Mouse (Mus musculus) B cell, adult 2 months (primary cell): ENCODE measurements around the gene Cybc1.

Source experiments
- DNase-seq, 2 experiments: peaks; one replicate each; pipeline ENCODE4 v3.0.0; 2022

Cybc1 gene

DNA sequence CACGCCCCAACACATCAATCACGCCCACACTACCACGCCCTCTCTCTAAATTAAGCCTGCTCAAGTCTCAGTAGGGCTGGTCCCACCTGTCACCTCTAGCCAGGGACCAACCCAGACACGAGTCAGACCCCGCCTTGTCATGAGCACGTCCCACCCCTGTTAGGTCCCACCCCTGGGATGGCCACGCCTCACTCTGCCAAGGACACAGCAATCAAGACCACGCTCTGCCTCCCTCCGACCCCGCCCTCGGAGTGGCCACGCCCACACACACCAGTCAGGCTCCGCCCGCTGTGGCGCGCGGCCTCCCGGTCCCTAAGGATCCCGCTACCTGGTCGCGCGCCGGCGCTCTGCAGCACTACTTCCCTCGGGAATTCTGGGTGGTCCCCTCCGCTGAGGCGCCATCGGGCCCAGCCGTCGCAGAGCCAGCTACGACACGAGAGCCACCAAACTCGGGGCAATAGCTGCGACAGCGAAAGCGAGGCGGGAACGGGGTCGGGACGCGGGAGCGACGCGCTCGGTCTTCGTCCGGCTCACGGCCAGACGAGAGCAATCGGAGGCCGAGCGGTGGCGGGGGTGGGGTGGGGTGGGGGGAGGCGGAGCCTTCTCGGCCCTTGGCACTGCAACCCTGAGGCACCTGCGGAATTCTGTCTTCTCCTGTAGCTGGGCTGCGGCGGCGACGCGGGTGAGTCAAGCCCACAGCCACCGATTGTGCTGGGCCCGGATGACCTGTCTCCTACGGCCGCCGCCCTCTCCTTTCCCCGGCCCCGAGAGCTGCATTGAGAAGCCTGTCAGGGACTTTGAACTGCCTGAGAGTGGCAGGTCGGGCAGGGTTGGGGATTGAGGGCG lies 24.7 kb downstream of the Cybc1 start, which contains the start of the genes Hexdc and Ogfod3:
TSS of gene Hexdc (plus strand) at position 273 of the 846 bp plus-strand sequence.
TSS of gene Ogfod3 (minus strand) at position 551 of the 846 bp plus-strand sequence.
- DNase-seq, result peak; percentile 97 to 98

DNA sequence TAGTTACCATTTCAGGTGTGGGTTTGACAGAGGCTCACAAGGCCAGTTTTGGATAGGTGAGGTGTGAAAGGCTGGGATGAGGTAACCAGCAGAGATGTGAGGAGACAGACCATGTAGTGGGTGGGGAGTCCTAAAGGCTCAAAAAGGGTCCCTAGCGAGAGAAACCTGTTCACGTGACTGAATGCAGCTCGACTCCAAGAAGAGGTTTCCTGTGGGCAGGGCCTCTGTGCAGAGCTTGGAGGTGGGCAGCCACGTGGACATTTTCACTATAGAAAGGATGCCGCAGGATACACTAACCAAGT lies 25.3 kb downstream of the Cybc1 start:
- no peak for DNase-seq

DNA sequence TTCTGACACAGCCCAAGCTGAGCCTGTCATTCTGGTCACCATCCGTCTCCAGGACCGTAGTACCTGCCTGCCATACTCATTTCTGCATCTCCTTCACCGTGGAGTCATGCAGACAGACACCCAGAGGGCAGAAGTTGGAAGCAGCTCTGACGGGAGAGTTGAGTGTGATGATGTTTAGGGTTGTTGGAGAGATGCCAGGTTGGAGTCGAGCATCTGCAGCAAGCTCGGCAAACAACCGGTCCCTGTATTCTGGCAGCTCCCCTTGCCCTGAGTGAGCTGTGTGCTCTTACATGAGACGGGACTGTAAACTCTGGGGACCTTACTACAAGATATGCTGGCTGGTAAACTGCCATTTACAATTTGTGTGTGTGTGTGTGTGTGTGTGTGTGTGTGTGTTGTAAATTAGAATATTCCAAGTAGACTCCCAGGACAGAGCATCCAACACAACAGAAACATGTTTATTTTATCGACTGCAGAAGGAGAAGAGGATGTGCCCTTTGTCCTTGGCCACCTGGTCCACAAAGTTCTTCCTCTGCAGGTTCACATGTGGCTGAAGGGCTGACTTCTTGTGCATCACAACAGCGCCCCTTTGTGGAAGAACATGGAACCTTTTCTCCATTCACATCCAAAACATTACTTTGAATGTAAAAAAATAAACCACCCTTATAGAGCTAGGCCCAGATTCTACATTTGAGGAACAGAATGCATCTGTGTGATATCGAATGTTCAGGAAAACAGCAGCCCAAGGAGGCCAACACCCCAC lies 27.5 kb downstream of the Cybc1 start:
- DNase-seq, result peak; percentile 58 to 62

DNA sequence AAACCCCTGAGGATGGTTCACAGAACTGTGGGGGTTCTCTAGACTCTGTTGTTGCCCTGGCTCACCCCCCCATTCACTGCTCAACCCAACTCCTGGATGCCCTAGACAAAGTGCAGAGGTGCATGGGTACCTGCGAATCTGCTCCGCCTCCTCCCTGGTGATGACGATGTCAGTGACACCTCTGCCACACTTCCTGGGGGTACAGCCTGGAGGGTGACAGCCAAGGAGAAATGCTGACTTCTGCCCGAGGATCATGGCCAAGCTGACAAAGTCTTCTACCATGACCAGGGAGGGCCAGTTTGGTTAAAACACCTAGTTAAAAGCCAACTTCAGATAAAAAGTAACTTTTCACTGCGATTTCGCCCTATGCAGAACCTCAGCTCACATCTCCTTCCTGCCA lies 28.3 kb downstream of the Cybc1 start:
- DNase-seq, result no peak

DNA sequence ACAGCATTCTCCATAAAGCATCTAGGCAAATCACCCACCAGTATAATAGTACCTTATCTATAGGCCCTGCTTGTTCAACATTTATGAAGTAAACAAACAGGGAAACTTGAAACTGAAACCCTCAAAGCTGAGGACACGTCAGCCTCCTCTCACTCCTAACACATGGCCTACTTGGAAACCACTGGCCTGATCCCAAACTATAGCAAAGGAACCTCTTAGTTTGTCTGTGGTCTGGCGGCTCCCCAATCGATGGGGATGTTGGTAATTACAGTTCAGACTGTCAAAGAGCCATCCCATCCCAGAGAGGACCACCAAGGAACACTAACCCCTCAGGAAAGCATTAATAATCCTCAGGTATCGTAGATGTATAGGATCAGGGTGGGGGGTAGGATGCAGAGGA lies 29.3 kb downstream of the Cybc1 start:
- DNase-seq, result no peak

DNA sequence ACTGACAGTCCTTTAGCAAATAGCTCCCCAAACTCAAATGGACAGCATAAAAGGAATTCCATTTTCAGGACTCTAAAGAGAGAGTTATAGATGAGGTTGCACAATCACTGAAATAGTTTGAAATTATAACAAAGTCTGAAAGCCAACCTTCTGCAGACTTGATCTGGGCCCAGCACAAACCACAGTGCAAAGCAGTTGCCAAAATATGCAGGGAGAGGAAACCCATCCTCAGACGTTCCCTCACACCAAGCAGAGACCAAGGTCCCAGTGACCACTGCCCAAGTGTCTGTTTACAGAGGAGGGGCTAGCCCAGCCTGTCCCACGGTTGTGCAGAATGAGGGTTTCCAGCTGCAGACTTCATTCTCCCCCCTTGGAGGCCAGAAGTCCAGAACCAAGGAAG lies 30.5 kb downstream of the Cybc1 start:
- DNase-seq, result no peak

DNA sequence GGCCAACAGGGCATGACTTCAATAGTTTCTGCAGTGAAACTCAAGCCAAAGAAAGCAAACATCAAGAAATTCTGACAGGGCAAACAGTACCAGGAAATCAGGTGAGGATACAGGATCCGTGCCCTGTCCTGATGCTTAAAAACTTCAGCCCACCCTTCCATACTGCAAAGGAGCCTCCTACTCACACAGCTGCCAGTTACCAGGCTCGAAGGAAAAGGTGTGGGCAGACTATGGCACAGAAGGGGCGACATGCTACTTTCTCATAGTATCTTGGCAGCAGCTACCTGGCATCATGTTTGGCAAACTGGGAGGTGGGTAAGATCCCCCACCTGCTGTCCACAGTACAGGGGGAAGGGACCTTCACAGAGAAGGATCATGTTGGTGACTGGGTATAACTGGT lies 35.7 kb downstream of the Cybc1 start:
- no peak for DNase-seq

DNA sequence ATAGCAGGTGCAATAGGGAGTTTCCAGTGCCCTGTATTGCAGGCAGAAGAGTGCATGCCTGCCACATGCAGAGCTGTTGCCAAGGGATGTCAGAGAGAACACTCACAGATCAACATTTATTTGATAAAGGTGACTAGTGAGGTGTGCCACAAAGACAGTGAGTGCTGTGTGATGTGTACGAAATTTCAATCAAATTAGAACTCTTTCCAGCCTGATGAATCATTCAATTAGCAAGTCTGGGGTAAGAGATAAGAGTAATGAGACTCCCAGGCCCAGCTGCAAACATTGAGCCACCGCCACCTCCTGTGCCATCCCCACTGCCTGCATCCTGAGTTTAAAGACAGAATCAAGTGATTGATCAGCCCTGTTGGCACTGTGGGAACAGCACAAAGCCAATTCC lies 36.4 kb downstream of the Cybc1 start:
- no peak for DNase-seq

DNA sequence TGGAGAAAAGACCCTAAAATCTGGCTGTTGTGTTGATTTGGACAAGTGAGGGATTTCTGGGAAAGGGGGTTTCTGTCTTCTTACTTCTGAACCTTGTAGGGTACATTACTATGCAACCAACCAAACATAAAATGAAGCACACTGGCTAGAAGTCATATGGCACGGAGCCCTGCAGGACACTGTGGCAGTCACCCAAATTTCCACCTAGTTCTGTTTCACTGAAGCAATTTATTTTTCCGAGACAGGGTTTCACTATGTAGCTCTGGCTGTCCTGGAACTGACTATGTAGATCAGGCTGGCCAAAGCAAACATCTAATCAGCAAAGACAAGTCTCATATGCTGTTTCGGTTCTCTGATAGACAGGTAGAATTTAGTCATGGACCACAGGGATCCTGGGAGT lies 39.4 kb downstream of the Cybc1 start:
- no peak for DNase-seq

DNA sequence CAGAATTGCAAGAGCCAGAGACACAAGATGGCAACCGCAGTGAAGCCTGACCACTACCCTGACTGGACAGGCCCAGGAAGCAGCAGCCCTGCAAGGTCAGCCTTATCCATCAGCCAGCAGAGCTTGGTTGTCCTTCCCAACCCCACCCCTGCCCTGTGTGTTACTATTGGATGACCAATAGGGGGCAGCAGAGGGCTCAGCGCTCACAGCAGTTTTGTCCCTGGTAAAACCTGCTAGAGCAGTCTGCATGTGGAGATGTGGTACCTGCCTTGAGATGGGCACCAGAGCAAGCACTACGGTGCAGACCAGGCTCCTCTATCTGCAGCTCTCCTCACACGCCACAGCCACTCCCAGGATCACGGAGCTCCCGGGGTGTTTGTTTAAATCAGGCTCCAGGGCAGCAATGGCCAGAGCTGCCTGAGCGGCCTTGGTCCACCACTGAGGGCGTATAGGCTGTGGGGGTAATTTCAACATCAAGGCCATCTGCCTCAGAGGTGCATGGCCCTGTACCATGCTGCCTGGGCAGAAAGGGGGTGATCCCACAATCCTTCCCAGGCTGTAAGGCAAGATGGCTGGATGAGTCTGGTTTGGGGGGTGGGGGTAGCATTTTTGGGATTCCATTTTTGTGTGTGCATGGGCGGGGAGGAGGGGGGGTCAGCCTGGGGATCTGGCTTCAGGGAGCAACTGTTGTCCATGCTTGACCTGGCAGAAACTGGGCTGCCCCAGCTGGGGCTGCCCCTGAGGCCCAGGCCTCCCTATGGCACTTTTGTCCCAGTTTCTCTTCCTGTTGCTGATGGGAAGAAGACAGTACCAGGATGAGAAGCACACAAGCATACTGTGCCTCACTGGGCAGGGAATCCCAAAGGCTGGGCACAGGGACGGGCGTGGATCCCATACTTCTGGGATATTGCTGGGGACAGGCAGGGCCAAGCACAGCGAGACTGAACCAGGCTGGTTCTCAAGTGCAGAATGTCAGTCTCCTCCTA lies 52.5 kb downstream of the Cybc1 start:
- DNase-seq, result peak; percentile 69 to 71

DNA sequence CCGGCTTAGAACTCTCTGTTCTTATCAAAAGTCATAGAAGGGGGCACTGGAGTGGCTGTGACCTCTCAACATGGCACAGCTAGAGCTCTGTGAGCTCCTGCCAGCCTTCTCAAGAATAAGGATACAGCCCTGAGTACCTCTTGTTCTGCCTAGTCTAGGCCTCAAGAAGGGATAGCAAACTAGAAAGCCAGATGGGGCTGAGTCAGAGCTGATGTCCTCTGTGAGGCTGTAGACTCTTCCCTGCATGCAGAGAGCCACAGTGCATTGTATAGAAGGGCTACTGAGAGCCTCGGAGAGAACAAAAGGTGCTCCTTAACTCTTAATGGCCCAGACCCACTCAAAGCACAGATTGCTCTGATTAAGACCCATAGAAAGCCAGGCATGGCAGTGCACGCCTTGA lies 54.9 kb downstream of the Cybc1 start:
- DNase-seq, result no peak

DNA sequence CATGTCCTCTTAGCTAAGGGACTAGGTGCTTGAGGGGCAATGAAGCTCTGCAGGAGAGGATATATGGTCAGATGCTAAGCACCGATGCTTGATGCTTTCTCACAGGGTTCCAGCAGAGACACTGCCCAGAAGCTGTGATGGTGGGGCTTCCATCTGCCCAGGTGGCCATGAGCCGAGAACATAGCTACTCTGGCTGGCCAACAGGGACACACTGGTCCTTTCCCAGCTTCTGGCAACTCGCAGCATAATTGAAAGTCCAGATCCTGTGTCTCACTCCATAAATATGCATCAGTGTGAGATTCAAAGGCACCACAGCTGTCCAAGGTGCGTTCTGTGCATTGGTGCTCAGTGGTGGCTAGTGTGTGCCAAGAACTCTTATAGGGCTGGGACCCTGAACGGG lies 55.9 kb downstream of the Cybc1 start:
- DNase-seq, result no peak
